Mouse (Mus musculus): ENCODE results near the gene Galm.

Galm gene

GRCm38 (mm10) chr17:80128476-80128990 is 1.3 kb downstream of the Galm start:
- no peak for DNase-seq (ENCODE audit: low read depth, low spot score)

GRCm38 (mm10) chr17:80129387-80129786 is 2.1 kb downstream of the Galm start:
- no peak for DNase-seq (ENCODE audit: low read depth, low spot score)

DNA sequence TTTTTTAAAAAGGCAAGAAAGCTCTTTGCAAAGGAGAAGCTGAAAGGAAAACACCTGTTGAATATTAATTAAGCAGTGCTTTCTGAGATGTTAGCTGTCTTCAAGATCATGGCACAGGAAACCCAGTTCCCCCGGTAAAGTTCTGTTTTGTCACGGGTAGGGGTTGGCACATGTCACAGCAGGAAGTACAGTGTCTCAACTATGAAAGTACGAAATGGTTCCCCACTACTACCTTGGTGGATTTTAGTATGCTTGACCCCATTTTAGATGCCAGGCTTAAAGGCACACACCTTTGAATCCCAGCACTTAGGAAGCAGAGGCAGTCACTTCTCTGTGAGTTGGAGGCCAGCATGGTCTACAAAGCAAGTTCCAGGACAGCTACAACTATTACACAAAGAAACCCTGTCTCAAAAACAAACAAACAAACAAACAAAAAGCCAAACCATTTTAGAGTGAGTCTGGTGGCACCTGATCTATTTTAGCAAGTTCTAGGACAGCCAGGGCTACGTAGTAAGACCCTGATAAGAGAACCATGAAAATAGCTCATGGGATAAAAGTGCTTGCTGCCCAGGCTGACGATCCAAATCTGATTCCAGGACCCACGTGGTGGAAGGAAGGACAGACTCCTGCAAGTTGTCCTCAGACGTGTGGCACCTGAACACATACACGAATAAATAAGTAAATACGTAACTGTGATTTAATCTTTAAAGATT is 3.6 kb downstream of the Galm start:
- no peak for DNase-seq (ENCODE audit: low read depth, low spot score)

DNA sequence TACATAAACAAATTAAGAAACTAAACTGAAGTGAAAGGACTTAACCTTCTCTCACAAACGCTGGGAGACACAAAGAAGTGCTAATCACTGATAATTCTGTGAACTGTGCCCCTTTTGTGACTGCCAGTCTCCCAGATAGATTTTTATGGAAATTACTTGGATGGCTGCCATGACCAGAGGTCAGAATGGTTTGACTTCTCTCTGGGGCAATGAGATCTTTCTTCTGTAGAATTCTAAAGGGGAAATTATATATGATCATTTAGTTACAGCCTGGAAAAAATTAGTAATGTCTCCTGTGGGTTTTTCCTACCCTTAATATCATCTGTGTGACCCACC is 4.1 kb downstream of the Galm start:
- no peak for DNase-seq (ENCODE audit: low read depth, low spot score)

- no peak for DNase-seq (ENCODE audit: low read depth, low spot score)
Observed at GRCm38 (mm10) chr17:80131838-80132237, 4.6 kb downstream of the Galm start.

- DNase-seq (ENCODE audit: low read depth, low spot score): no peak
Observed at GRCm38 (mm10) chr17:80132502-80132901, 5.2 kb downstream of the Galm start.

DNA sequence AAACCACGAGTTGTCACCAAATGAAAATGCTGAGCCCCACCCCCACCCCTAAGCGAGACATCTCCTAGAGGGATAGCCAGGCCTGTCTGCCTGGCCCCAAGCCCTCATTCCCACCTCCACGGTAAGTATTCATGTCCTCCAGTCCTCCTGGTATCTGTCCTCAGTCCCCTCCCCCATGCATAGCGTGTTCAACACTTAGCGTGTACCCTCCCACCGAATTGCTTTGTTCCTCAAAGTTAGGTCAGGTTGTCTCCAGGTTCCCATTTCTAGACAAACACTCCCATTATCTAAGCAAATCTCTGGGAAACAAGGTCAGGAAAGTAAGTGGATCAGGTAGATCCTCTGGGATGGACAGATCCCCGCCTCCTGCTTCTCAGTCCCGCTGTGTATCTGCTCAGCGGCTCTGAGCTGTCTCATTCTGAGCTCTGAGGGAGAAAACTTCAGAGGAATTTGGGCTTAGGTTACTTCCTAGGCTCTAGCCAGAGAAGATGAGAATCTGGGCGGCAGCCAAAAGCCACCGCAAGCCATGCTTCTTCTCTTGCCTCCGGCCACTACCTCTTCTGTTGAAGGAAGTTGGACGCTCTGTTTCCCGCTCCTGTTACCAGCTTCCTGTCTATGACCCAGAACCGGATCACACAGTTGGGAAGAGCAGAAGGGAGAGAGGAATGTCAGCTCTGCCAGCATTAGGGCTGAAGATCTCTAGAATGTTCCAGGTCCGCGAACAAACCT is 11.3 kb downstream of the Galm start:
- DNase-seq (ENCODE audit: low read depth, low spot score): no peak

- no peak for DNase-seq (ENCODE audit: low read depth, low spot score)
Observed at GRCm38 (mm10) chr17:80139753-80140444, 12.6 kb downstream of the Galm start.

DNA sequence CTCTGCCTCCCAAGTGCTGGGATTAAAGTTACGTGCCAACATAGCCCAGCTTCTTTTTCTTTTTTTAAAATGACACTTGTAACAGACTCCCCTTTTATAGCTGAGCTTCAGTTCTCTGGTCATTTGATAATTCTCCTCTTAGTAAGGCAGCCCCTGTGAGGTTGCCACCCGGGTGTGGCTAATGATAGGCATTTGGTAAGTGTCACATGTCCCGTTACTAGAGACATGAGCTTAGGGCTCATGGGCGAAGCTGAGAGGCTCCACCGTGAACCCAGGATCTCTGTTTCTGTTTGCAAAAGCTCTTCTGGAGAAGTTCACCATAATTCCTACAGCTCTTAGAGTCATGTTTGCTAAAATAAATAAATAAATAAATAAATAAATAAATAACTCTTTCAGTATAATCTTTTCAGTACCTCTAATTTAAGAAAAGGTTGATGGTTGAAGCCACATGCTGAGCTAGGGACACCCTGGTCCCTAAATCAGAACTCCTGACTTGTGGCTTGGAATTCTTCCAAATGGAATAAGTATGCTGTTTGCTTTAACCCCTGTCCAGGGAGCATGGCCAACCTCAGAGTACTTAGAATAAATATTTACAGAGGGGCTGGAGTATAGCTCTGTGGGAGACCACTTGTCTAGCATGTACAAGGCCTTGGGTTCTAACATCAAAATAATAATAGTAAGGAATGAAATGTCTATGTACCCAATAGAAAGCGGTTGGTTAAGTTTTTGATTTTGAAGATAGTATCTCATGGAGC is 16.4 kb downstream of the Galm start:
- DNase-seq (ENCODE audit: low read depth, low spot score): no peak

DNA sequence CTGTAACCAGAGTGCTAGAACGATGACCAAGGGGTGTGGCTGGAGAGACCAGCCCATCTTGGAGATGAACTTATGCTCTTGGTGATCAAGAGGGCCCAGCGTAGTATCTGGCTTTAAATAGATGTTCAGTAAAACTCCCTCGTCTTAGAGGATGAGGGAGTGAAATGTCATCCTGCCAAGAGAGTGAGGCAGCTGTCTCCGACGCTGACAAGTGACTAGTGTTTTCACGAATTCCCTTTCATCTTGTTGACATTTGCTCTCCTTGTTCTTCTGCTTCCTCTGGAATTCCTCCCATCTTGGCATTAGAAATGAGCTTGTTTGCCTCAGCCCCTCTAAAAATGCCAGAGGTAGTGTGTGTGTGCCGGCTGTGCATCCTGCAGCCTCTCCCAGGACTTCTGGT is 17.9 kb downstream of the Galm start:
- DNase-seq (ENCODE audit: low read depth, low spot score): no peak

DNA sequence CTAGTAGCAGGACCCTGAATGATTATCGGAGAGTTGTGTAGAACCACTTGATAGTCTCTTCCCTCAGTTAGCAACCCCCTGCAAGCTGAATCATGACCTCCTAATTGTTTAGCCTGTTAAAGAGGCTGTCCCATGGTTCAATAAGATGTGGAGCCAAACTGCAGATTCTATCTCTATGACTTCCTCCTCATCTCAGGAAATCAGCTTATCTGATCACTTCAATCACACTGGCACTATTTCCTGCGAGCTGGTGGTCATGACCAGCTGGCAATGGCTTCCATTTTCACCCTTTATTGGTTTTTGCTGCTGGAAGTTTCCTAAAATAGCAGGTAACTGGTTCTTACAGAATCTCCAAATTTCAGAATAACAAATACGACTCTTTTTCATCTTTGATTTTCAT is 18.5 kb downstream of the Galm start:
- DNase-seq (ENCODE audit: low read depth, low spot score): no peak

- no peak for DNase-seq (ENCODE audit: low read depth, low spot score)
Observed at GRCm38 (mm10) chr17:80148053-80148994, 21.1 kb downstream of the Galm start.

- DNase-seq (ENCODE audit: low read depth, low spot score): no peak
Observed at GRCm38 (mm10) chr17:80148995-80149388, 21.7 kb downstream of the Galm start.

GRCm38 (mm10) chr17:80151353-80151752 is 24.1 kb downstream of the Galm start:
- DNase-seq (ENCODE audit: low read depth, low spot score): no peak

DNA sequence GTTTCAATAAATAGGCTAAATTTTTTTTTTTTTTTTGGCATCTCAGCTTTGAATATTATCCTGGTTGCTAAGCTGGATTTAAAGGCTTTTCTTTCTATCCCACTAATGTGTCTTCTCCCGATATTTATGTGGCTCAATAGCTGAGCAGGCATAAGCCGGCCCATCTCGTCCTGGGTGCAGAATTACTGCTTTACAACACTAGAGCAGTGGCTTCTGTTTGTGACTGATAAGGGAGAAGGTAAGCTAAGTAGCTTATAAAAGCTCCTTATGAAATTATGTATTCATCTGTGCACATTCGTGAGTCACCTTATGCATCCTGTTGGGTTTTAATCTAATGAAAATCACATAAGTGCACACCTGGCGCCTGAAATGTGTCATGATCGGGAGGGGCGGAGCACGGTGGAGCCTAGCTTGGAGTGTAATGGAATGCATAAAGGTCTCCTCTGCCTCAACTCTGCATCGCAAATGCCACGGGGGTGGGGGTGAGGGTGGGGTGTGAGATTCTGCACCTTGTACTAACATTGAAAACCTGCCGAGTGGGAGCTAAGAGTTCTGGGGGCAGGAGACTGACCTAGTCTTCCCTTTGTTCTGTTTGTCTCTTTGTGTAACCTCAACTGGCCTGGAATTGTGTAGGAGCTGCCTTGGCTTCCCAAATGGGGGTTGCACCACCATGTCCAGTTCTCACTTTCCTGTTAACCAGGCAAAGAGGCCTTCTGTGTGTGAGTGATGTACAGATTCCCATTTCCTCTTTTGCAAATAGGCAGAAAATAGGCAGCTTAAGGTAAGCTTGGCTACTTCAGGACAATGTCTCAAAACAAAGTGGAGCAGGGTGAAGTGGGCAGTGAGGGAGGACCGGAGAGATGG is 25.7 kb downstream of the Galm start:
- DNase-seq (ENCODE audit: low read depth, low spot score): no peak

GRCm38 (mm10) chr17:80153631-80154030 is 26.4 kb downstream of the Galm start:
- DNase-seq (ENCODE audit: low read depth, low spot score): no peak

- no peak for DNase-seq (ENCODE audit: low read depth, low spot score)
Observed at GRCm38 (mm10) chr17:80156905-80157304, 29.6 kb downstream of the Galm start.

- DNase-seq (ENCODE audit: low read depth, low spot score): no peak
Observed at GRCm38 (mm10) chr17:80157489-80157888, 30.2 kb downstream of the Galm start.

- peak; percentile 49 for DNase-seq (ENCODE audit: low read depth, low spot score)
Observed at GRCm38 (mm10) chr17:80160454-80160853, 33.2 kb downstream of the Galm start.

DNA sequence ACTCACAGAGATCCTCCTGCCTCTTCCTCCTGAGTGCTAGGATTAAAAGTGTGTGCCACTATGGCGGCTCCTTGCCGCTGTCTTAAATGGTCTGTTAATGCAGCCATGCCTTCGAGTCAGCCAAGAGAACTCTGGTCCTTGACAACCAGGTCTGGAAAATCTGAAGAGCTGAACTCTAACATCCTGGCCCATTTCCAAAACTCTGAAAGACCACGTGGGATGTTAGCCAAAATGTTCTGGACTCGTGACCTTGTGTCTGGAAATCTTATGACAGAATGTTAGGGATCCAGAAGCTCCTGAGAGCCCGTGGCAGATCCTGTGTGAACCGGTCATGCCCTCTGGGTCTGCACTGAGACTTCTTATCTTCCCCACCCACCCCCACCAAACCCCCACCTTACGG is 36.7 kb downstream of the Galm start:
- DNase-seq (ENCODE audit: low read depth, low spot score): no peak

Data from brain, embryonic 18.5 days (tissue).